Mouse (Mus musculus) adrenal gland, postnatal 4 days (tissue): ENCODE data around the gene Tsc22d2. TPM values are rescaled to one million over a fixed set of nuclear protein-coding genes. Genes with fewer than 3 reads are reported as not detected.

ENCODE experiments used
- DNase-seq, 2 experiments: peaks; one replicate each; pipeline ENCODE4 v3.0.0; 2021 to 2022; ENCODE audit warnings: low spot score in 2 of 2, mixed read lengths in 2 of 2
- long read RNA-seq, 2 experiments: library from polyadenylated mRNA; stranded (forward); transcript quantifications; one replicate each; pipeline ENCODE4 v2.0.0; 2021
- total RNA-seq, 2 experiments: library from RNA; stranded (reverse); gene quantifications; 2 replicates each; pipeline ENCODE4 v1.2.3; 2021

Tsc22d2 gene
- total RNA-seq, result 10 to 100 TPM; 37.8 to 45.7 TPM
- long read RNA-seq, experiment 1, full-length matches to known transcripts, result 13 of 14 reads
- long read RNA-seq, experiment 1, partial matches to known transcripts, result 0 of 14 reads
- long read RNA-seq, experiment 1, other reads (novel, unspliced or antisense), result 1 of 14 reads
- long read RNA-seq, experiment 2, full-length matches to known transcripts, result 26 of 30 reads
- long read RNA-seq, experiment 2, partial matches to known transcripts, result 0 of 30 reads
- long read RNA-seq, experiment 2, other reads (novel, unspliced or antisense), result 4 of 30 reads

DNA sequence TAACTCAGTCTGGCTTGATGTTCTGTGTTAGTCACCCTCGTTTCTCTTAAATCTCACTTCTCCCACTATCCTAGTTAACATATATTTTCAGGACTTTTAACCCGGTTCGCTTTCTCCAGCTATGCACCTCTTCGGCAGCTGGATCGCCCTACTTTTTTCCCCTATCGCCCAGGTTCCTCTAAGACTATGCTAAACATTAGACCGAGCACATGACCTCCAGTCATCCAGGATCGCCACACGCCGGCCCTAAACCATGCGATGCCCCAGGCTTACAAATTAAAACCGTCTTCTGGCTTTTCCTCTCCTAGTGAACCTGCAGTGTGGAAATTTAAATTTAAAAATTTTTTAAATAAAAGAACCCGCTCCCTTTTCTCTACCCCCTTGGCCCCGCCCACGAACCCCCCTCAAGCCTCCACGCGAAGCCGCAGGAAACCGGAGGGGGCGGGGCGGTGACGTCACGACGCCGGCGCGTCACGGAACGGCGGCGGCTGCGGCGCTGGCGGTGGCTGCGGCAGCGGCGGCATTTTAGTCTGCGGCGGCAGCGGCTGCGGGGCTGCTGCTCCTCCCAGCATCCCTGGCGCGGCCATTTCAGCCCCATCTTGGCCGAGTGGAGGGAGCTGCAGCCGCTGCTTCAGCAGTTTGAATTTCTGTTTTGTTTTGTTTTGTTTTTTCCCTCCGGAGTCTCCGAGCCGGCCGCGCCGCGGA, at the start of gene Tsc22d2:
TSS of gene Tsc22d2 (plus strand) at position 482 of the 705 bp plus-strand sequence.
- DNase-seq, result peak; percentile 95 to 98

- no peak for DNase-seq
Measured at GRCm38 (mm10) chr3:58366756-58367155, 47.8 kb upstream of the Tsc22d2 start.

DNA sequence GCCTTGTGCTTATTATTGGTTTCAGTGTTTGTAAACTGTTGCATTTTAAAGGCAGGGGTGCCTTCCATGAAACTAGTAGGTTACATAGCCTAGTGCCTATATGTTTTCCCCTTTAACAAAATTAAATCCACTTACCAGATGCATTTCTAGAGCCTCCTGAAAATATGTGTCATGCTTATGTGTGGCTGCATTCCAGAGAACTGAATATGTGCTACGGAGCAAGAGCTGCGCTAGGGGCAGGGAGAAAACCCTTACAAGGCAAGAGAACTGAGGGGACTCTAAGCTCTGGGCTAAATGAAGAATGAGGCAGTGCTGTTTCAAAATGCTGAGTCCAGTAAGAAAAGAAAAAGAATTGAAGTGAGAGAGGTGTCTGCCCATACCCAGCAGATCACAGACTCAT, 43.7 kb upstream of the Tsc22d2 start:
- no peak for DNase-seq

DNA sequence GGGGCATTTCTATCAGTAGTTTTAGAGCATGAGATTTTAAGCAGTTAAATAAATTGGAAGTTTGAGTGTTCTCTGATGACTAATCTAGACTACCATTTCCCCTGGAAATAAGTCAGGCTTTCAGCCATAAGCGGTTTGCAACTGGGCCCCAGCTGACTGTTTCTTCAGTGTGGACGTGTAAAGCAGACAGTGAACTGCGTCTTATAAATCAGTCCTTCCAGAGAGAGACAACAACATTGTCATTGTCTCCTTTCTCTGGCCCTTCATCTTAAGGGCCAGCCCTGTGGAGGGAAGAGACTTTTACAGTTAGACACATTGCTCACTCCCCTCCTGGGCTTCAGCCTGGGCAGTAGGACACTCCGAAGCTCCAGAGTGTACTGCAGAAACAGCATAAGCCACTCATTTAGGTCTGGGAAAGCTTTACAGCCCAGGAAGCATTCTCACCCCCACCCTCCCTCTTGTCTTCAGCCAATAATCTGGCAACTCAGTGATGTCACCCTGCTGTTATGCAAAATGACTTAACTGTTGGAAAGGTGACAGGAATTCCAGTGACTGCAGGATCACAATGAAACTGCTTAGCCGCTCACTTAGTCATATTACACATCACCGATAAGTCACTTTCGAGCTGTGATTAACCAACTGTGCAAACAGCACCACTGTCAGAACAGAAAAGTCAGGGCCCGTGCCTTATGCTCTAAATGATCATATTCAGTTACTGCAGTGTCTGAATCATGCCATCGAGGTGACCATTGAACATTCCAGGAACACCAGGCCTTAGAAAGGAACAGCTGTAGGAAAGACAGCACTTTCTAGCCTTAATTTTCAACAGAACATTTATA, 42.2 kb upstream of the Tsc22d2 start:
- DNase-seq, result peak in 1 of 2 experiments; percentile 23

- no peak for DNase-seq
Measured at GRCm38 (mm10) chr3:58372905-58373208, 41.7 kb upstream of the Tsc22d2 start.

- DNase-seq, result no peak
Measured at GRCm38 (mm10) chr3:58374281-58374680, 40.2 kb upstream of the Tsc22d2 start.

DNA sequence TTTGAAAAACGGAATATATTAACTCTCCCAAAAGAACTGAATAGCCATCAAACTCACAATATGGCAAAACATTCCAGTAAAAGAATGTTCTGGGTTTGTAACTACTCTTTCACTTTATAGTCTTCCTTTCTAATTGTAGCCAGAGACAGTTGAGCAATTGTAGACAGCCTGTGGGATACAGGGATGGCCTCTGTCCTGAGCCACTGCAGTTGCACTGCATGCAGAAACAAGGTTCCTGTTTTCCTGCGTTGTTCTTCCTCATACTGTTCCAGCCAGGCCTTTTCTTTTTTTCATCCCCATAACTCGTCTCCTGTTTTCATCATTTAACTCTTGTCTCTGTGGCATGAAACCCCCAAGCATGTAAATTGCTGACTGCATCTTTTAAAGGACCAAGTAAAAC, 37.8 kb upstream of the Tsc22d2 start:
- DNase-seq, result no peak

GRCm38 (mm10) chr3:58377589-58378134, 36.9 kb upstream of the Tsc22d2 start:
- DNase-seq, result no peak

- no peak for DNase-seq
Measured at GRCm38 (mm10) chr3:58382676-58383075, 31.8 kb upstream of the Tsc22d2 start.

DNA sequence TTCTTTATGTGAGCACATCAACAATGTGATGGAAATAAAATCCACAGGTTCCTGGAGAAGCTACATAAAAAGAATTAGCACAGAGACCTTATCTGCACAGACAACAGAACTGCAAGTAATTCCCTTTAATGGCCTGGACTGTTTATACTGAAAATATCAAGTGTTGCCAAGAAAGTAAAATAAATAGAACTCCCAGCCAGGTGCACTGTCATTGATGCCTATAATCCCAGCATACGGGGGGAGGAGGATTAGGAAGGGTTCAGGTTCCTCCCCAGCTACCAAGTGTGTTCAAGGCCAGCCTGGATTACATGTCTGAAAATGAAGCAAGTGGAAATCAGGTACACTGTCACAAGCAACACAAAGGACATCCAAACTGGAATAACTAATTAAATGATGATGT, 29.5 kb upstream of the Tsc22d2 start:
- DNase-seq, result no peak

DNA sequence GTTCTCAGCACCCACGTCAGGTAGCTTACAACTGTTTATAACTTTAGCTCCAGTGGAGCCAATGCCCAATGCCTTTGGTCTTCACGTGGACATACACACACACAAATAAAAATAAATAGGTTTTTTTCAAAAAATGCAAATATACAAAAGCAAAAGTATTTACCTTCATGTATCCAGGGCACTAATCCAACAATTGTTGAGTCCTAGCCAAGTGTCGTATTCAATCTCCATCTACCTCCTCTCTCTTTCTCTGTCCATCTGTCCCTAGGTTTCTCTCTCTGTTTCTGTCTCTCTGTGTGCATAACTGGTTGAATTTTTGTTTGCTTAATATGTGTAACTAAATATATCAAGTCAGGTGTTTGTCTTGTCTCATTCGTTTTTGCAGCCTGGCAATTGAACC, 25.8 kb upstream of the Tsc22d2 start:
- DNase-seq, result no peak

- no peak for DNase-seq
Measured at GRCm38 (mm10) chr3:58398541-58398940, 16.0 kb upstream of the Tsc22d2 start.

- DNase-seq, result no peak
Measured at GRCm38 (mm10) chr3:58399931-58400330, 14.6 kb upstream of the Tsc22d2 start.

- no peak for DNase-seq
Measured at GRCm38 (mm10) chr3:58411669-58412068, 2.8 kb upstream of the Tsc22d2 start.

- DNase-seq, result no peak
Measured at GRCm38 (mm10) chr3:58413671-58414070, 844 bp upstream of the Tsc22d2 start.

DNA sequence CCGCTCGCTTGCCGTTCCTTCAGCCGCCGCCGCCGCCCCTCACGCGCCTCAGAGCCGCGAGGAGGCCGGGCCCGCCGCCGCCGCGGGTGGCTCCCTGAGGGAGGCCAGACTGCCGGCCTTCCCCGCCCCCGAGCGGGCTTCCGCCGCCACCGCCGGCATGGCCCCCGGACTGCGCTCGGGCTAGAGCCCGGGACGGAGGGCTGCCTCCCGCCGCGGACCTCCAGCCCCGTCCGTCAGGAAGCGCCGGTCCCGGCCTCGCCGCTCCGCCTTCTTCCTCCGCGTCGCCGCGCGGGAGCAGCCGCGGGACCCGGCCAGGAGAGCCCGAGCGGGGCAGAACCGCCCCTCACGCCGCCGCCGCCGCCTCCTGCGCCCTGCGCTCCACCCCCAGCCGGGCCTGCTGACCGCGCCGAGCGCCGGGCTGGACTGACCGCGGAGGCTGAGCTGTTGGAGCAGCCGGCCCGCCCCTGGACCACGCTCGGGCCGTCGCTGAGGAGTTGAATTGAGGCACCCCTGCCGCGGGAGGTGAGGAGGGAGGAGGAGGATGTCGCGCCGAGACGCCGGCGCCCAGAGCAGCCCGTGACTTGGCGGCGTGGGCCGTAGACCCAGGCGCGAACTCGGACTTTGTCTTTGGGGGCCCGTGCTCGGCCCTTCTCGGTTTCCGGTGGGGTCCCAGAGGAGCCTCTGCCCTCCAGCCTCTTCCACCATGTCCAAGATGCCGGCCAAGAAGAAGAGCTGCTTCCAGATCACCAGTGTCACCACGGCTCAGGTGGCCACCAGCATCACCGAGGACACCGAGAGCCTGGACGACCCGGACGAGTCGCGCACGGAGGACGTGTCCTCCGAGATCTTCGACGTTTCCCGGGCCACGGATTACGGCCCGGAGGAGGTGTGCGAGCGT, 720 bp downstream of the Tsc22d2 start:
- peak; percentile 65 to 68 for DNase-seq

DNA sequence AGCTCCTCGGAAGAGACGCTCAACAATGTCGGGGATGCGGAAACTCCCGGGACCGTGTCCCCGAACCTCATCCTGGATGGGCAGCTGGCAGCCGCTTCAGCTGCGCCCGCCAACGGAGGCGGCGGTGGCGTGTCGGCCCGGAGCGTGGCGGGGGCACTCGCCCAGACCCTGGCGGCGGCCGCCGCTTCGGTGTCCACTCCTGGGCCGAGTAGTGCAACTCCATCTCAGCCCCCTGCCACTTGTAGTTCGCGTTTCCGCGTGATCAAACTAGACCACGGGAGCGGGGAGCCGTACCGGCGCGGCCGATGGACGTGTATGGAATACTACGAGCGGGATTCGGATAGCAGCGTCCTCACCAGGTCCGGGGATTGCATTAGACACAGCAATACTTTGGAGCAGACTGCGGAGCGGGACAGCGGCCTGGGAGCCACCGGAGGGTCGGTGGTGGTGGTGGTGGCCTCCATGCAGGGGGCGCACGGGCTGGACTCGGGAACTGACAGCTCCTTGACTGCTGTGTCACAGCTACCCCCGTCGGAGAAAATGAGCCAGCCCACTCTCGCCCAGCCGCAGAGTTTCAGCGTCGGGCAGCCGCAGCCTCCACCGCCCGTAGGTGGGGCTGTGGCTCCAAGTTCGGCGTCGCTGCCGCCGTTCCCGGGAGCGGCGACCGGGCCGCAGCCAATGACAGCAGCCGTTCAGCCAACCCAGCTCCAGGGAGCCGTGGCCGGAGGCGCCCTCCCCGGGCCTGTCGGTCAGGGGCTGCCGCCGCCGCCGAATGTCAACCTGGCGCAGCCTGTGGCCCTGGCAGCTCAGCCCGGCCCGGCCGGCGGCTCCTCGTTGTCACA, 1.6 kb downstream of the Tsc22d2 start:
- peak; percentile 47 to 53 for DNase-seq

GRCm38 (mm10) chr3:58416726-58417437, 2.4 kb downstream of the Tsc22d2 start:
- peak; percentile 11 to 15 for DNase-seq
